Mouse (Mus musculus): Measurements from ENCODE around the gene Ttf2.

DNA sequence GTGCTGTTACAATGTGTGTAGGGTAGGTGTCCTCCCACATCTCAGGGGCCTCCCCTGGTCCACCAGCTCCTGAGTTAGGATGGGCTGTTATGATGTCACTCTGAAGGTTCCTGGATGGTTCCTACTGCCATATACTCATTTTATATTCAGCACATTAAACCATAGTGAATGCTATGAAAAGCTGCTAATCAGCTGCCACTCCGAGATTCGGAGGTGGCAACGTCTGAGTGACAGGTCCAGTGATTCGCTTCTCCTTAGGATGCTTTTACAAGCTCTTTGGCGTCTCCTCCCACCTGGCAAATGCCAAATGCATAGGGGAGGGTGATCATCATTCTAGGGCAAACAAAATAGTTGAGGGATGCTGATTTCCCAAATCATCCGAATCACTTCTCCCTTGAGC, 74.0 kb downstream of the Ttf2 start:
- TF ChIP-seq CTCF (IDR thresholded peaks at IDR 0.05; ENCODE audit: low read depth) (no peak), EP300 (IDR thresholded peaks at IDR 0.05; ENCODE audit: low read depth) (no peak)

Data from heart, postnatal 0 days (tissue).